Mouse (Mus musculus) stomach, embryonic 15.5 days (tissue): ENCODE results near the gene Gm10188. TPM values are rescaled to one million over a fixed set of nuclear protein-coding genes. Genes with fewer than 3 reads are reported as not detected.

Experiments
- ATAC-seq: fragments of 200-750 bp; cut with Nextera tagmentation; 2 replicates; pipeline ENCODE4 v1.8.0; 2017; ENCODE audit warnings: low read depth, moderate number of reproducible peaks, moderate TSS enrichment; ENCODE audit not compliant: insufficient read depth, low FRiP score
- H3K27ac ChIP-seq: fragments of 300-500 bp; sonication (generic); 2 replicates; pipeline ENCODE4 v1.5.1; 2015; ENCODE audit warnings: mild to moderate bottlenecking, inconsistent platforms
- H3K27me3 ChIP-seq: fragments of 300-500 bp; sonication (generic); replicated peaks from 2 replicates; pipeline ENCODE4 v1.6.1; 2015; ENCODE audit warnings: inconsistent platforms
- H3K36me3 ChIP-seq: fragments of 300-500 bp; sonication (generic); 2 replicates; pipeline ENCODE4 v1.6.1; 2015; ENCODE audit warnings: inconsistent platforms
- H3K4me1 ChIP-seq: fragments of 300-500 bp; sonication (generic); 2 replicates; pipeline ENCODE4 v1.6.1; 2015; ENCODE audit warnings: inconsistent platforms
- H3K4me2 ChIP-seq: fragments of 300-500 bp; sonication (generic); 2 replicates; pipeline ENCODE4 v1.6.1; 2015; ENCODE audit warnings: mild to moderate bottlenecking, inconsistent platforms
- H3K4me3 ChIP-seq: fragments of 300-500 bp; sonication (generic); replicated peaks from 2 replicates; pipeline ENCODE4 v1.5.1; 2015; ENCODE audit warnings: inconsistent platforms
- H3K9ac ChIP-seq: fragments of 300-500 bp; sonication (generic); 2 replicates; pipeline ENCODE4 v1.6.1; 2015; ENCODE audit warnings: inconsistent platforms
- H3K9me3 ChIP-seq: fragments of 300-500 bp; sonication (generic); 2 replicates; pipeline ENCODE4 v1.6.1; 2016; ENCODE audit warnings: inconsistent platforms
- WGBS: fragments of 180-500 bp; shearing (Covaris S2); methylation state at CpG from one replicate; pipeline ENCODE4 v1.1.7; 2015; 5-methylcytosine and 5-hydroxymethylcytosine counted together
- polyA plus RNA-seq: library from polyadenylated mRNA; unstranded; fragments of >200 nt; fragmentation: Nextera tagmentation; extraction: Ambion mirVana; gene quantifications from 2 replicates; pipeline ENCODE4 v1.2.1, GENCODE M21; 2015

The Gm10188 gene
- polyA plus RNA-seq, 1 experiment from 2014 or later: not detected

GRCm38 (mm10) chr1:132216276-132216675 is 13.3 kb downstream of the Gm10188 start:
- Histone ChIP-seq H3K9ac (no peak overlapping the region), H3K27ac (no peak overlapping the region), H3K4me2 (no peak overlapping the region), H3K4me1 (peaks cover 10% of the 10 kb centered on the region; the same call in 1 of the 2 replicates), H3K36me3 (no peaks in the 10 kb centered on the region), H3K9me3 (no peaks in the 10 kb centered on the region), H3K27me3 (peaks cover 8% of the 10 kb centered on the region; the same call in 1 of the 2 replicates), H3K4me3 (no peak overlapping the region)
- WGBS: 57% methylated on average over 3 of the region's 3 CpGs
- ATAC-seq: no peak

GRCm38 (mm10) chr1:132213076-132213475 is 16.5 kb downstream of the Gm10188 start:
- no peak overlapping the region for H3K9ac ChIP-seq
- no peak overlapping the region for H3K4me2 ChIP-seq
- H3K4me1 ChIP-seq: peaks cover 10% of the 10 kb centered on the region; the same call in 1 of the 2 replicates
- H3K4me3 ChIP-seq: no peak overlapping the region
- ATAC-seq: no peak
- H3K27ac ChIP-seq: no peak overlapping the region
- 40% methylated on average over 6 of the region's 6 CpGs for WGBS
- no peaks in the 10 kb centered on the region for H3K9me3 ChIP-seq
- no peaks in the 10 kb centered on the region for H3K36me3 ChIP-seq
- peaks cover 9% of the 10 kb centered on the region for H3K27me3 ChIP-seq

GRCm38 (mm10) chr1:132212218-132212617 is 17.3 kb downstream of the Gm10188 start:
- Histone ChIP-seq H3K4me3 (peak overlapping the region; percentile 26; the same call in 1 of the 2 replicates), H3K4me1 (peaks cover 10% of the 10 kb centered on the region; the same call in 1 of the 2 replicates), H3K27ac (no peak overlapping the region), H3K36me3 (no peaks in the 10 kb centered on the region), H3K9me3 (no peaks in the 10 kb centered on the region), H3K27me3 (peaks cover 10% of the 10 kb centered on the region), H3K9ac (no peak overlapping the region), H3K4me2 (peak overlapping the region; percentile 47)
- no peak for ATAC-seq
- WGBS: 2% methylated on average over 20 of the region's 20 CpGs

DNA sequence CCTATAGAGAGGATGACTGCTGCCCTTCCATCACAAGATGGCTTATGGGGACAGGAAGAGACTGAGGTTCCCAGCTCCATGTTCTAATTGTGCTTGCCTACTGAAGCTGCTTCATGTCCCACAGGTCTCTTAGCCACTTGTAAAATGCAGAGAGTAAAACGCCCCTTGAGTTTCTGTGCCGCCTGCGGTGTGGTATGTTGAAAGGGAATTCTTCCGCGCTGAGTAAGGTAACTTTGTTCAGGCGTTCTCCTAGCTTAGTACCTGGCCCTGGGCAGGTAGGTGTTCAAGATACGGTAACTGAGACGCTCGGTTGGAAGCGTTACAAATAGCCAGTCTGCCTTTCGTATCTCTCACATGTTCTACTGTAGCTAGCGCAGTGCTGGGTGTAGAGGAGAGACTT is 17.9 kb downstream of the Gm10188 start:
- Histone ChIP-seq H3K27me3 (peaks cover 10% of the 10 kb centered on the region), H3K27ac (no peak overlapping the region), H3K9me3 (no peaks in the 10 kb centered on the region), H3K36me3 (no peaks in the 10 kb centered on the region), H3K9ac (no peak overlapping the region), H3K4me2 (peak overlapping the region; percentile 47), H3K4me3 (no peak overlapping the region), H3K4me1 (peaks cover 10% of the 10 kb centered on the region; the same call in 1 of the 2 replicates)
- ATAC-seq: no peak
- WGBS: 39% methylated on average over 12 of the region's 12 CpGs

- Histone ChIP-seq H3K36me3 (no peaks in the 10 kb centered on the region), H3K9ac (no peak overlapping the region), H3K4me2 (no peak overlapping the region), H3K27ac (no peak overlapping the region), H3K9me3 (no peaks in the 10 kb centered on the region), H3K4me1 (peaks cover 10% of the 10 kb centered on the region; the same call in 1 of the 2 replicates), H3K27me3 (peaks cover 10% of the 10 kb centered on the region), H3K4me3 (no peak overlapping the region)
- ATAC-seq: no peak
- 24% methylated on average over 7 of the region's 7 CpGs for WGBS
Observed at GRCm38 (mm10) chr1:132210922-132211321, 18.6 kb downstream of the Gm10188 start.

- Histone ChIP-seq H3K4me3 (no peak overlapping the region), H3K4me1 (peaks cover 10% of the 10 kb centered on the region; the same call in 1 of the 2 replicates), H3K27me3 (peaks cover 10% of the 10 kb centered on the region), H3K4me2 (no peak overlapping the region), H3K9ac (no peak overlapping the region), H3K36me3 (no peaks in the 10 kb centered on the region), H3K27ac (no peak overlapping the region), H3K9me3 (no peaks in the 10 kb centered on the region)
- ATAC-seq: no peak
- 73% methylated on average over 10 of the region's 10 CpGs for whole genome bisulfite sequencing
Observed at GRCm38 (mm10) chr1:132209400-132209799, 20.2 kb downstream of the Gm10188 start.

DNA sequence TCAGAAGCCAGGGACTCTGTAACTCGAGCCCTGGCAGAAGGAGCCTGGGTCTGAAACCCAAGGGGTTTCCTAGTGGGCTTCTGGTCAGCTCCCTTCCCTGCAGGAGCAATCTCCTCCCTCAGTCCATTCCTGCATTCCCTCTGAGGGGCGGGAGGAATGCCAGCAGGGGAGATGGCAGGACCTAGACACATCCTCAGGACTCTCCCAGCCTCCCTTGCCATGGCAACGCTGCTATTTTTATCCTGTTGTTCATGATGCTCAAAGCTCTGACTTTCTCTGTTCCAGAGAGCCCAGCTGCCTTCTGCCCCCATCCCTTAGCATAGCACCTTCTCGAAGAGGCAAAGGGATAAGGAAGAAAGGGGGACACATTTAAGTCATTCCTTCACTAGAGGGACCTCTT is 21.4 kb downstream of the Gm10188 start:
- no peak overlapping the region for H3K9ac ChIP-seq
- H3K4me1 ChIP-seq: peaks cover 10% of the 10 kb centered on the region; the same call in 1 of the 2 replicates
- ATAC-seq: no peak
- no peak overlapping the region for H3K27ac ChIP-seq
- H3K9me3 ChIP-seq: no peaks in the 10 kb centered on the region
- H3K4me3 ChIP-seq: no peak overlapping the region
- 14% methylated on average over 4 of the region's 4 CpGs for WGBS
- peaks cover 9% of the 10 kb centered on the region for H3K27me3 ChIP-seq
- H3K36me3 ChIP-seq: no peaks in the 10 kb centered on the region
- H3K4me2 ChIP-seq: no peak overlapping the region

GRCm38 (mm10) chr1:132206828-132207227 is 22.7 kb downstream of the Gm10188 start:
- Histone ChIP-seq H3K4me1 (peaks cover 3% of the 10 kb centered on the region; the same call in 1 of the 2 replicates), H3K27me3 (peaks cover 6% of the 10 kb centered on the region; the same call in 1 of the 2 replicates), H3K9ac (no peak overlapping the region), H3K4me2 (no peak overlapping the region), H3K36me3 (no peaks in the 10 kb centered on the region), H3K27ac (no peak overlapping the region), H3K4me3 (no peak overlapping the region), H3K9me3 (no peaks in the 10 kb centered on the region)
- no peak for ATAC-seq
- WGBS: 87% methylated on average over 3 of the region's 3 CpGs

- no peak for ATAC-seq
- Histone ChIP-seq H3K27ac (no peak overlapping the region), H3K4me1 (no peaks in the 10 kb centered on the region), H3K9me3 (no peaks in the 10 kb centered on the region), H3K4me2 (no peak overlapping the region), H3K9ac (no peak overlapping the region), H3K4me3 (no peak overlapping the region), H3K36me3 (no peaks in the 10 kb centered on the region), H3K27me3 (peaks cover 6% of the 10 kb centered on the region; the same call in 1 of the 2 replicates)
- WGBS: 52% methylated on average over 5 of the region's 5 CpGs
Observed at GRCm38 (mm10) chr1:132205958-132206357, 23.6 kb downstream of the Gm10188 start.

- H3K4me3 ChIP-seq: no peak overlapping the region
- H3K9ac ChIP-seq: no peak overlapping the region
- H3K9me3 ChIP-seq: no peaks in the 10 kb centered on the region
- no peak overlapping the region for H3K4me2 ChIP-seq
- H3K36me3 ChIP-seq: no peaks in the 10 kb centered on the region
- 88% methylated on average over 5 of the region's 5 CpGs for whole genome bisulfite sequencing
- no peak for ATAC-seq
- 0 out of 2 replicates have a peak, but pooled peaks cover 3% of the 10 kb centered on the region for H3K4me1 ChIP-seq
- H3K27ac ChIP-seq: no peak overlapping the region
- peaks cover 16% of the 10 kb centered on the region; the same call in 1 of the 2 replicates for H3K27me3 ChIP-seq
Observed at GRCm38 (mm10) chr1:132202771-132203170, 26.8 kb downstream of the Gm10188 start.

GRCm38 (mm10) chr1:132201936-132202335 is 27.6 kb downstream of the Gm10188 start:
- no peak for ATAC-seq
- Histone ChIP-seq H3K27me3 (peaks cover 20% of the 10 kb centered on the region; the same call in 1 of the 2 replicates), H3K4me2 (no peak overlapping the region), H3K27ac (no peak overlapping the region), H3K4me3 (no peak overlapping the region), H3K36me3 (no peaks in the 10 kb centered on the region), H3K9me3 (no peaks in the 10 kb centered on the region), H3K9ac (no peak overlapping the region), H3K4me1 (0 out of 2 replicates have a peak, but pooled peaks cover 3% of the 10 kb centered on the region)
- WGBS: 55% methylated on average over 2 of the region's 2 CpGs

GRCm38 (mm10) chr1:132201511-132201860 is 28.1 kb downstream of the Gm10188 start:
- H3K4me2 ChIP-seq: no peak overlapping the region
- no peak overlapping the region for H3K4me3 ChIP-seq
- no peaks in the 10 kb centered on the region for H3K36me3 ChIP-seq
- H3K9ac ChIP-seq: no peak overlapping the region
- no peak for ATAC-seq
- H3K27me3 ChIP-seq: peaks cover 20% of the 10 kb centered on the region; the same call in 1 of the 2 replicates
- H3K27ac ChIP-seq: peak overlapping the region; percentile 51; the same call in 1 of the 2 replicates
- peaks cover 3% of the 10 kb centered on the region; the same call in 1 of the 2 replicates for H3K4me1 ChIP-seq
- no peaks in the 10 kb centered on the region for H3K9me3 ChIP-seq
- 44% methylated on average over 4 of the region's 4 CpGs for WGBS
